Mouse (Mus musculus): ENCODE data around the gene Itsn2. TPM values are rescaled to one million over a fixed set of nuclear protein-coding genes. Genes with fewer than 3 reads are reported as not detected.

Itsn2 gene
- 191 TPM for polyA plus RNA-seq (2017; shearing (Covaris generic))

GRCm38 (mm10) chr12:4592541-4593165 is at the start of gene Itsn2, which contains the start of gene Gm3625:
Gene Itsn2 (plus strand): TSS chr12:4592638.
Gene Gm3625 (minus strand): TSS chr12:4592927.

GRCm38 (mm10) chr12:4738031-4738576 is 145.7 kb downstream of the Itsn2 start, which contains the start of gene Fam228a:
Gene Fam228a (minus strand): TSS chr12:4738430.

Other genes starting within 250 kb of the Itsn2 start
- 77.7 TPM for gene Ncoa1, start 115.5 kb upstream of the Itsn2 start, polyA plus RNA-seq (2017; shearing (Covaris generic))
- not detected for gene Gm3625, start 289 bp downstream of the Itsn2 start, polyA plus RNA-seq (2017; shearing (Covaris generic))
- gene Fam228a, start 145.8 kb downstream of the Itsn2 start, polyA plus RNA-seq (2017; shearing (Covaris generic)), result not detected
- gene Pfn4, start 176.4 kb downstream of the Itsn2 start, polyA plus RNA-seq (2017; shearing (Covaris generic)), result not detected
- gene Fam228b, start 176.6 kb downstream of the Itsn2 start, polyA plus RNA-seq (2017; shearing (Covaris generic)), result not detected
- 311 TPM for gene Sf3b6, start 224.9 kb downstream of the Itsn2 start, polyA plus RNA-seq (2017; shearing (Covaris generic))
- not detected for gene Fkbp1b, start 249.0 kb downstream of the Itsn2 start, polyA plus RNA-seq (2017; shearing (Covaris generic))

Data from effector memory CD4-positive, alpha-beta T cell, adult 5 months (primary cell).